Mouse (Mus musculus) midbrain, embryonic 13.5 days (tissue): ENCODE results near the gene Wdr43. TPM values are rescaled to one million over a fixed set of nuclear protein-coding genes. Genes with fewer than 3 reads are reported as not detected.
"Not testable (repeated sequence)": the region's sequence is repeated elsewhere in the genome, so short reads cannot be mapped to it uniquely, and the experiment has no call there.

Experiments
- ATAC-seq: fragments of 200-750 bp; cut with Nextera tagmentation; 2 replicates; pipeline ENCODE4 v1.8.0; 2017; ENCODE audit warnings: mild to moderate bottlenecking, moderate TSS enrichment, moderate library complexity
- H3K27ac ChIP-seq: fragments of 300-500 bp; sonication (generic); 2 replicates; pipeline ENCODE4 v1.5.1; 2015; ENCODE audit warnings: inconsistent platforms, mild to moderate bottlenecking, moderate library complexity
- H3K27me3 ChIP-seq: fragments of 300-500 bp; sonication (generic); 2 replicates; pipeline ENCODE4 v1.6.1; 2015; ENCODE audit warnings: mild to moderate bottlenecking, inconsistent platforms
- H3K36me3 ChIP-seq: fragments of 300-500 bp; sonication (generic); 2 replicates; pipeline ENCODE4 v1.6.1; 2015; ENCODE audit warnings: mild to moderate bottlenecking, inconsistent platforms
- H3K4me1 ChIP-seq: fragments of 300-500 bp; sonication (generic); replicated peaks from 2 replicates; pipeline ENCODE4 v1.6.1; 2015; ENCODE audit warnings: inconsistent platforms
- H3K4me2 ChIP-seq: fragments of 300-500 bp; sonication (generic); replicated peaks from 2 replicates; pipeline ENCODE4 v1.6.1; 2015; ENCODE audit warnings: moderate library complexity, mild to moderate bottlenecking, inconsistent platforms
- H3K4me3 ChIP-seq: fragments of 300-500 bp; sonication (generic); replicated peaks from 2 replicates; pipeline ENCODE4 v1.5.1; 2015; ENCODE audit warnings: mild to moderate bottlenecking, inconsistent platforms
- H3K9ac ChIP-seq: fragments of 300-500 bp; sonication (generic); replicated peaks from 2 replicates; pipeline ENCODE4 v1.6.1; 2015; ENCODE audit warnings: mild to moderate bottlenecking, inconsistent platforms
- H3K9me3 ChIP-seq: fragments of 300-500 bp; sonication (generic); 2 replicates; pipeline ENCODE4 v1.6.1; 2016; ENCODE audit warnings: mild to moderate bottlenecking, inconsistent platforms
- WGBS: fragments of 180-500 bp; shearing (Covaris S2); methylation state at CpG from one replicate; pipeline ENCODE4 v1.1.7; 2015; 5-methylcytosine and 5-hydroxymethylcytosine counted together
- polyA plus RNA-seq: library from polyadenylated mRNA; unstranded; fragments of >200 nt; fragmentation: Nextera tagmentation; extraction: Ambion mirVana; gene quantifications from 2 replicates; pipeline ENCODE4 v1.2.1, GENCODE M21; 2015

Wdr43 gene
- polyA plus RNA-seq, 1 experiment from 2014 or later, result 49.5 TPM

GRCm38 (mm10) chr17:71639056-71639455 lies 23.4 kb downstream of the Wdr43 start:
- not testable (repeated sequence) for H3K4me2 ChIP-seq, H3K27ac ChIP-seq, H3K9ac ChIP-seq, ATAC-seq, H3K27me3 ChIP-seq, H3K4me1 ChIP-seq, H3K4me3 ChIP-seq, H3K9me3 ChIP-seq
- WGBS, result 83% methylated on average over 5 of the region's 5 CpGs
- peaks cover 84% of the 10 kb centered on the region for H3K36me3 ChIP-seq

- no peak overlapping the region for H3K4me2 ChIP-seq
- H3K27ac ChIP-seq, result no peak overlapping the region
- H3K36me3 ChIP-seq, result peaks cover 83% of the 10 kb centered on the region
- no peaks in the 10 kb centered on the region for H3K9me3 ChIP-seq
- 94% methylated on average over 9 of the region's 9 CpGs for WGBS
- no peaks in the 10 kb centered on the region for H3K4me1 ChIP-seq
- no peak for ATAC-seq
- no peaks in the 10 kb centered on the region for H3K27me3 ChIP-seq
- no peak overlapping the region for H3K9ac ChIP-seq
- no peak overlapping the region for H3K4me3 ChIP-seq
Observed at GRCm38 (mm10) chr17:71640421-71641085, 24.9 kb downstream of the Wdr43 start.

DNA sequence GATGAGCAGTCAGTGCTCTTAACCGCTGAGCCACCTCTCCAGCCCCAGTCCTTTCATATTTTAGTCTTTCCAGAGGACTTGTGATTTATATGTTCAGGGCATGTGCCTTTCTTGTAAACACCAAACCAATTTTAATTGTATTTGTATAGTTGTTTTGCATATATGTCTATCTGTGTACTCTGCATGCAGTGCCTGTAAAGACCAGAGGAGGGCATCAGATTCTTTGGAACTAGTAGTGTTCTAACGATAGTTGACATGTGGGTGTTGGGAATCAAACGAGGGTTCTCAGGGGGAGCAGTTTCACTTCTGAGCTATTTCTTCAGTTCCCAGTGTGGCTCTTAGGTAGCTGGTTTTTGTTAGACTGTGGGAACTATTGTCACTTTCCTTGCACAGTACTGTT lies 26.5 kb downstream of the Wdr43 start:
- no peak overlapping the region for H3K9ac ChIP-seq
- H3K27ac ChIP-seq, result no peak overlapping the region
- peaks cover 78% of the 10 kb centered on the region for H3K36me3 ChIP-seq
- H3K4me3 ChIP-seq, result no peak overlapping the region
- ATAC-seq, result no peak
- no peak overlapping the region for H3K4me2 ChIP-seq
- no peaks in the 10 kb centered on the region for H3K27me3 ChIP-seq
- no peaks in the 10 kb centered on the region for H3K9me3 ChIP-seq
- WGBS, result 89% methylated on average over 3 of the region's 3 CpGs
- H3K4me1 ChIP-seq, result no peaks in the 10 kb centered on the region

DNA sequence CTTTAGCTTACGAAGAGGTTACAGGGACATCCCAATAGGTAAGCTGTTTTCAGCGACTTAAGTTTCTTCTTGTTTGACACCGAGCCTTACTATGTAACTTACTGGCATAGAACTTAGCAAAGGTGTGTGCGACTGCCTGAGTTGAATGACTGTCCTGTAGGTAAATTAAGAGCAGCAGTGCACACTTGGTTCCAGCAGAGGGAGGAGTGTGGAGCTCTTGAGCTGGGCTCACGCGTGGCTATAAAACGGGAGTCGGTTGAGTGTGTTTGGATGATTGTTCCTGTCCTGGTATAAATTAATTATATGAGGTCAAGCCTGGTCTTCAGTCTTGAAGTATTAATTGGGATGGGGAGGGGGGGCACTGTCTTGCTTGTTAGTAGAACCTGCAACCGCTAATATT lies 34.3 kb downstream of the Wdr43 start:
- no peaks in the 10 kb centered on the region for H3K9me3 ChIP-seq
- WGBS, result 93% methylated on average over 9 of the region's 9 CpGs
- H3K9ac ChIP-seq, result no peak overlapping the region
- H3K27ac ChIP-seq, result no peak overlapping the region
- no peaks in the 10 kb centered on the region for H3K27me3 ChIP-seq
- no peak overlapping the region for H3K4me3 ChIP-seq
- peaks cover 64% of the 10 kb centered on the region for H3K36me3 ChIP-seq
- H3K4me2 ChIP-seq, result no peak overlapping the region
- no peaks in the 10 kb centered on the region for H3K4me1 ChIP-seq
- ATAC-seq, result no peak

DNA sequence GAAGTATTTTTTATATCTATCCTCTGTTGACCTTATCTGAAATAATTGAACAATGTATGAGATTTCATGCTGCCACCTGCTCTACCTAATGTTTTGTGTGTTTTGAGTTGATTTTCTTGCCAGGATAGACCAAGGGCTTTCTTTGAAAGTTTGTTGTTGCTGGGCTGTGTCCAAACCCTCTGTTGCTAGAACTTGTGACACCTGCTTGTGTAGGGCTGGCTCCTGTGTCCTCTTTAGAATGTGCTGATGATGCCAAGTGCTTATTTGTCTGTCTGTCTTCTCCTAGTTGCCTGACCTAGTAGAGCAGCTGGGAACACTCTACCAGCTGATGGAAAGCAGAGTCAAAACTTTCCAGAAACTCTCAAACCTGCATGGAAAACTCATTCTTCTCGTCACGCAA lies 36.8 kb downstream of the Wdr43 start:
- Histone ChIP-seq H3K9ac (no peak overlapping the region), H3K4me2 (no peak overlapping the region), H3K4me1 (no peaks in the 10 kb centered on the region), H3K4me3 (no peak overlapping the region), H3K36me3 (peaks cover 66% of the 10 kb centered on the region), H3K9me3 (no peaks in the 10 kb centered on the region), H3K27me3 (no peaks in the 10 kb centered on the region), H3K27ac (no peak overlapping the region)
- WGBS, result 89% methylated on average over 2 of the region's 2 CpGs
- ATAC-seq, result no peak

DNA sequence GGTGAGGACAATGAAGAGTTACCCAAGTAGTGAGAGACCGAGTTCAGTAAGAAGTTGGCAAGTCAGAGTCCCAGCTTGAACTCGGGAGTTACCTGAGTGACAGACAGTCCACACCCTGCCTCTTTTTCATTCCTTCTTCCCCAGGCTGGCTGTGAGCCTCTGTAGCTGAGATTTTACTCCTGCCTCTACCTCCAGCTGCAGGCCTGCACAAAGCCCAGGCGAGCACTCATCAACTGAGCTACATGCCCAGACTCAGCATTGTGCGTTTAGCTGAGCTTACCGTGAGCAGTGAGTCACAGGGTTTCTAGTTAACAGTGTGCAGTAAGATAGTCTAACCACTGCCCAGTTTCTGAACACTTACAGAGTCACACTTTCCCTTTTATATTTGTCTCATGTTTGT lies 37.2 kb downstream of the Wdr43 start:
- Histone ChIP-seq H3K27ac (no peak overlapping the region), H3K4me1 (no peaks in the 10 kb centered on the region), H3K9ac (no peak overlapping the region), H3K27me3 (no peaks in the 10 kb centered on the region), H3K9me3 (no peaks in the 10 kb centered on the region), H3K36me3 (peaks cover 70% of the 10 kb centered on the region), H3K4me3 (no peak overlapping the region), H3K4me2 (no peak overlapping the region)
- WGBS, result 93% methylated on average over 5 of the region's 5 CpGs
- no peak for ATAC-seq

- ATAC-seq, result no peak
- H3K36me3 ChIP-seq, result peaks cover 45% of the 10 kb centered on the region
- 87% methylated on average over 4 of the region's 4 CpGs for WGBS
- no peak overlapping the region for H3K4me2 ChIP-seq
- H3K9me3 ChIP-seq, result no peaks in the 10 kb centered on the region
- no peak overlapping the region for H3K27ac ChIP-seq
- H3K4me1 ChIP-seq, result no peaks in the 10 kb centered on the region
- no peaks in the 10 kb centered on the region for H3K27me3 ChIP-seq
- no peak overlapping the region for H3K4me3 ChIP-seq
- H3K9ac ChIP-seq, result no peak overlapping the region
Observed at GRCm38 (mm10) chr17:71657521-71657920, 41.8 kb downstream of the Wdr43 start.

GRCm38 (mm10) chr17:71658666-71659065 lies 43.0 kb downstream of the Wdr43 start:
- Histone ChIP-seq H3K36me3 (peaks cover 36% of the 10 kb centered on the region), H3K4me2 (no peak overlapping the region), H3K27ac (no peak overlapping the region), H3K27me3 (no peaks in the 10 kb centered on the region), H3K9me3 (no peaks in the 10 kb centered on the region), H3K9ac (no peak overlapping the region), H3K4me3 (no peak overlapping the region), H3K4me1 (no peaks in the 10 kb centered on the region)
- no peak for ATAC-seq
- 92% methylated on average over 10 of the region's 10 CpGs for WGBS

- no peak overlapping the region for H3K9ac ChIP-seq
- no peak for ATAC-seq
- H3K4me3 ChIP-seq, result no peak overlapping the region
- no peaks in the 10 kb centered on the region for H3K9me3 ChIP-seq
- no peaks in the 10 kb centered on the region for H3K4me1 ChIP-seq
- 0 out of 2 replicates have a peak, but pooled peaks cover 3% of the 10 kb centered on the region for H3K27me3 ChIP-seq
- 53% methylated on average over 1 of the region's 1 CpGs for WGBS
- no peak overlapping the region for H3K27ac ChIP-seq
- peaks cover 26% of the 10 kb centered on the region for H3K36me3 ChIP-seq
- H3K4me2 ChIP-seq, result no peak overlapping the region
Observed at GRCm38 (mm10) chr17:71660390-71660789, 44.7 kb downstream of the Wdr43 start.

- H3K4me2 ChIP-seq, result peak overlapping the region; percentile 61
- 11% methylated on average over 21 of the region's 21 CpGs for WGBS
- H3K9me3 ChIP-seq, result no peaks in the 10 kb centered on the region
- H3K27ac ChIP-seq, result no peak overlapping the region
- ATAC-seq, result peak; percentile 87
- H3K4me3 ChIP-seq, result peak overlapping the region; percentile 38
- 0 out of 2 replicates have a peak, but pooled peaks cover 3% of the 10 kb centered on the region for H3K27me3 ChIP-seq
- H3K36me3 ChIP-seq, result peaks cover 10% of the 10 kb centered on the region
- no peaks in the 10 kb centered on the region for H3K4me1 ChIP-seq
- 0 out of 2 replicates have a peak overlapping the region, but pooled peaks have one; percentile 33 for H3K9ac ChIP-seq
Observed at GRCm38 (mm10) chr17:71662751-71663250, 47.1 kb downstream of the Wdr43 start.

DNA sequence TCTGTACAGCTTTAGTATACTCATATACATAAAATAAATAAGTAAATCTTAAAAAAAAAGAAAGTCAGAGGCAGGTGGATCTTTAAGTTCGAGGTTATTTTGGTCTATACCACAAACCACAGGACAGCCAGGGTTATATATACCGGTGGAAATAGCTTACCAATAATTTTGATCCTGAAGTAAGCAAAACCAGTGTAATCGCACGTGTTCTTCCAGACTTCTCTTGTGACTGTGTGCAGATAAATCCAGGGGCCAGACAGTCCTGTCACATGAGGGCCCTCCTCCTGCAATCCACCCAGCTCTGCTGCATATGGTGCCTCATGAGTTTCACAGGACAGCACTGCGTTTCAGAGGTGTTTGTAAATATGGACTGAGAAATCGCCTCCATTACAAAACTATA lies 47.8 kb downstream of the Wdr43 start:
- no peak overlapping the region for H3K27ac ChIP-seq
- WGBS, result 87% methylated on average over 6 of the region's 6 CpGs
- 0 out of 2 replicates have a peak, but pooled peaks cover 3% of the 10 kb centered on the region for H3K27me3 ChIP-seq
- no peak overlapping the region for H3K4me2 ChIP-seq
- ATAC-seq, result no peak
- H3K9me3 ChIP-seq, result no peaks in the 10 kb centered on the region
- no peaks in the 10 kb centered on the region for H3K4me1 ChIP-seq
- no peak overlapping the region for H3K9ac ChIP-seq
- H3K4me3 ChIP-seq, result no peak overlapping the region
- H3K36me3 ChIP-seq, result peaks cover 6% of the 10 kb centered on the region; the same call in 1 of the 2 replicates

- Histone ChIP-seq H3K27me3 (0 out of 2 replicates have a peak, but pooled peaks cover 3% of the 10 kb centered on the region), H3K36me3 (no peaks in the 10 kb centered on the region), H3K4me2 (no peak overlapping the region), H3K9ac (no peak overlapping the region), H3K4me3 (no peak overlapping the region), H3K4me1 (no peaks in the 10 kb centered on the region), H3K27ac (no peak overlapping the region), H3K9me3 (no peaks in the 10 kb centered on the region; the same call in 1 of the 2 replicates)
- 85% methylated on average over 1 of the region's 1 CpGs for WGBS
- no peak for ATAC-seq
Observed at GRCm38 (mm10) chr17:71664172-71664571, 48.5 kb downstream of the Wdr43 start.
